Mouse (Mus musculus): Measurements from ENCODE around the gene Pax9. TPM values are rescaled to one million over a fixed set of nuclear protein-coding genes. Genes with fewer than 3 reads are reported as not detected.

The Pax9 gene
- polyA plus RNA-seq, 1 experiment from 2014 or later: not detected

- peak; percentile 63 for DNase-seq (ENCODE audit: low spot score)
- no peak overlapping the region for H3K4me3 ChIP-seq (ENCODE audit: low read depth, low read length)
- no peak overlapping the region for H3K9ac ChIP-seq (ENCODE audit: low read length)
- 0 out of 2 replicates have a peak, but pooled peaks have one; percentile 22 for ATAC-seq (replicated peaks; ENCODE audit: low FRiP score, low TSS enrichment, low read depth)
- no peak overlapping the region for H3K4me2 ChIP-seq (ENCODE audit: low read length)
- H3K27ac ChIP-seq (ENCODE audit: low read depth): no peak overlapping the region
- 2% methylated on average over 8 of the region's 8 CpGs for WGBS
- no peaks in the 10 kb centered on the region for H3K36me3 ChIP-seq (ENCODE audit: control insufficient read depth, insufficient read depth, low read length)
- H3K4me1 ChIP-seq (replicated peaks; ENCODE audit: control insufficient read depth, insufficient read depth, low read length): 0 out of 2 replicates have a peak, but pooled peaks cover 3% of the 10 kb centered on the region
- no peaks in the 10 kb centered on the region for H3K9me3 ChIP-seq (ENCODE audit: control insufficient read depth, low read length)
- peaks cover 100% of the 10 kb centered on the region for H3K27me3 ChIP-seq (replicated peaks; ENCODE audit: control insufficient read depth, insufficient read depth, low read length)
Measured at GRCm38 (mm10) chr12:56688920-56689319, 2.6 kb upstream of the Pax9 start.

GRCm38 (mm10) chr12:56689331-56689730, 2.2 kb upstream of the Pax9 start:
- Histone ChIP-seq H3K9me3 (ENCODE audit: control insufficient read depth, low read length) (no peaks in the 10 kb centered on the region), H3K36me3 (ENCODE audit: control insufficient read depth, insufficient read depth, low read length) (no peaks in the 10 kb centered on the region), H3K4me1 (replicated peaks; ENCODE audit: control insufficient read depth, insufficient read depth, low read length) (0 out of 2 replicates have a peak, but pooled peaks cover 3% of the 10 kb centered on the region), H3K4me3 (ENCODE audit: low read depth, low read length) (no peak overlapping the region), H3K27me3 (replicated peaks; ENCODE audit: control insufficient read depth, insufficient read depth, low read length) (peaks cover 100% of the 10 kb centered on the region), H3K4me2 (ENCODE audit: low read length) (no peak overlapping the region), H3K27ac (ENCODE audit: low read depth) (no peak overlapping the region), H3K9ac (ENCODE audit: low read length) (no peak overlapping the region)
- DNase-seq (ENCODE audit: low spot score): peak; percentile 61
- WGBS: 2% methylated on average over 10 of the region's 10 CpGs
- no peak for ATAC-seq (replicated peaks; ENCODE audit: low FRiP score, low TSS enrichment, low read depth)

DNA sequence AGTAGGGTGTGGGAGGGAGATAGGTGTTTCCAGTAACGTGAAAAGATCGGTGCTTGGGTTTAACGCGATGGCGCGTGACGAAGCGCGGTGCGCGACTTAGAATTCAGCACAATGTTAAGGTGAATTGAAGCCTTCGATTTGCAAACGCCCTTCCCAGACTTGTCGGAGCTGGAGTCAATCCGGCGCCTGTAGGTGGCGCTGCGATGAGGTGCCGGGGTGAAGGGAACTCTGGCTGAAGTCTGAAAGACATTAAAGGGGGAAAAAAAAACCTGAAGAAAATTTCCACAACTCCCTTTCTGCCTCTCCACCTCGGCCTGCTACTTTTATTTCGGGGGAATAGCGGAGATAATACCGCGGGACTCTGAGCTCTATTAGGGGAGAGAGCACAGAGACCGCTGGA, 1.8 kb upstream of the Pax9 start:
- Histone ChIP-seq H3K27me3 (replicated peaks; ENCODE audit: control insufficient read depth, insufficient read depth, low read length) (peaks cover 100% of the 10 kb centered on the region), H3K4me3 (ENCODE audit: low read depth, low read length) (no peak overlapping the region), H3K9ac (ENCODE audit: low read length) (no peak overlapping the region), H3K36me3 (ENCODE audit: control insufficient read depth, insufficient read depth, low read length) (no peaks in the 10 kb centered on the region), H3K9me3 (ENCODE audit: control insufficient read depth, low read length) (no peaks in the 10 kb centered on the region), H3K27ac (ENCODE audit: low read depth) (no peak overlapping the region), H3K4me1 (replicated peaks; ENCODE audit: control insufficient read depth, insufficient read depth, low read length) (0 out of 2 replicates have a peak, but pooled peaks cover 3% of the 10 kb centered on the region), H3K4me2 (ENCODE audit: low read length) (no peak overlapping the region)
- no peak for ATAC-seq (replicated peaks; ENCODE audit: low FRiP score, low TSS enrichment, low read depth)
- 1% methylated on average over 25 of the region's 25 CpGs for WGBS
- peak; percentile 86 for DNase-seq (ENCODE audit: low spot score)

- Histone ChIP-seq H3K4me1 (replicated peaks; ENCODE audit: control insufficient read depth, insufficient read depth, low read length) (0 out of 2 replicates have a peak, but pooled peaks cover 6% of the 10 kb centered on the region), H3K27ac (ENCODE audit: low read depth) (no peak overlapping the region), H3K4me3 (ENCODE audit: low read depth, low read length) (no peak overlapping the region), H3K4me2 (ENCODE audit: low read length) (no peak overlapping the region), H3K36me3 (ENCODE audit: control insufficient read depth, insufficient read depth, low read length) (no peaks in the 10 kb centered on the region), H3K9me3 (ENCODE audit: control insufficient read depth, low read length) (no peaks in the 10 kb centered on the region), H3K27me3 (replicated peaks; ENCODE audit: control insufficient read depth, insufficient read depth, low read length) (peaks cover 100% of the 10 kb centered on the region), H3K9ac (ENCODE audit: low read length) (no peak overlapping the region)
- ATAC-seq (replicated peaks; ENCODE audit: low FRiP score, low TSS enrichment, low read depth) (no peak), DNase-seq (ENCODE audit: low spot score) (peak; percentile 66)
- under 1% methylated on average over 16 of the region's 16 CpGs for WGBS
Measured at GRCm38 (mm10) chr12:56690366-56690765, 1.2 kb upstream of the Pax9 start.

DNA sequence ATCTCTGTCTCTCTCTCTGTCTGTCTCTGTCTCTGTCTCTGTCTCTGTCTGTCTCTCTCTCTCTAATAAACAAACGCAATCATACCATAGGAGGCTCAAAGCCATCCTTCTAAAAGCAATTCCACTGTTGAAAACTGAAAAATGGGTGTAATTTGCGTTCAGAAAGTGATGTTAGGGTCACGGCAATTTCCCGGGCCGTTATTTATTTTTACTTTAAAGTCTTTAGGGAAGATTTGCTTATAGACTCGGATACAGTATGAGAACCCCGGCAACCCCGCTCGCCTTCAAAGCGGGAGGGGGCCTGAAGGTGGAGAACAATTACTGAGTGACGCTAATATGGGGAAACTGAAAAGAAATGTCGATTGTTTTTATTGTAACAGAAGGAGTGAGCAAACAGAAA, 566 bp upstream of the Pax9 start:
- Histone ChIP-seq H3K27me3 (replicated peaks; ENCODE audit: control insufficient read depth, insufficient read depth, low read length) (peaks cover 100% of the 10 kb centered on the region), H3K36me3 (ENCODE audit: control insufficient read depth, insufficient read depth, low read length) (no peaks in the 10 kb centered on the region), H3K27ac (ENCODE audit: low read depth) (no peak overlapping the region), H3K9ac (ENCODE audit: low read length) (no peak overlapping the region), H3K4me2 (ENCODE audit: low read length) (no peak overlapping the region), H3K4me3 (ENCODE audit: low read depth, low read length) (peak overlapping the region; percentile 11), H3K9me3 (ENCODE audit: control insufficient read depth, low read length) (no peaks in the 10 kb centered on the region), H3K4me1 (replicated peaks; ENCODE audit: control insufficient read depth, insufficient read depth, low read length) (peaks cover 6% of the 10 kb centered on the region; the same call in 1 of the 2 replicates)
- peak; percentile 68 for DNase-seq (ENCODE audit: low spot score)
- WGBS: 2% methylated on average over 12 of the region's 12 CpGs
- no peak for ATAC-seq (replicated peaks; ENCODE audit: low FRiP score, low TSS enrichment, low read depth)

- 6% methylated on average over 19 of the region's 19 CpGs for WGBS
- Histone ChIP-seq H3K27me3 (replicated peaks; ENCODE audit: control insufficient read depth, insufficient read depth, low read length) (peaks cover 100% of the 10 kb centered on the region), H3K36me3 (ENCODE audit: control insufficient read depth, insufficient read depth, low read length) (no peaks in the 10 kb centered on the region), H3K4me1 (replicated peaks; ENCODE audit: control insufficient read depth, insufficient read depth, low read length) (peaks cover 8% of the 10 kb centered on the region; the same call in 1 of the 2 replicates), H3K9me3 (ENCODE audit: control insufficient read depth, low read length) (no peaks in the 10 kb centered on the region), H3K4me3 (ENCODE audit: low read depth, low read length) (no peak overlapping the region), H3K9ac (ENCODE audit: low read length) (no peak overlapping the region), H3K4me2 (ENCODE audit: low read length) (no peak overlapping the region), H3K27ac (ENCODE audit: low read depth) (no peak overlapping the region)
- no peak for ATAC-seq (replicated peaks; ENCODE audit: low FRiP score, low TSS enrichment, low read depth)
- peak; percentile 72 for DNase-seq (ENCODE audit: low spot score)
Measured at GRCm38 (mm10) chr12:56692536-56692935, 969 bp downstream of the Pax9 start.

DNA sequence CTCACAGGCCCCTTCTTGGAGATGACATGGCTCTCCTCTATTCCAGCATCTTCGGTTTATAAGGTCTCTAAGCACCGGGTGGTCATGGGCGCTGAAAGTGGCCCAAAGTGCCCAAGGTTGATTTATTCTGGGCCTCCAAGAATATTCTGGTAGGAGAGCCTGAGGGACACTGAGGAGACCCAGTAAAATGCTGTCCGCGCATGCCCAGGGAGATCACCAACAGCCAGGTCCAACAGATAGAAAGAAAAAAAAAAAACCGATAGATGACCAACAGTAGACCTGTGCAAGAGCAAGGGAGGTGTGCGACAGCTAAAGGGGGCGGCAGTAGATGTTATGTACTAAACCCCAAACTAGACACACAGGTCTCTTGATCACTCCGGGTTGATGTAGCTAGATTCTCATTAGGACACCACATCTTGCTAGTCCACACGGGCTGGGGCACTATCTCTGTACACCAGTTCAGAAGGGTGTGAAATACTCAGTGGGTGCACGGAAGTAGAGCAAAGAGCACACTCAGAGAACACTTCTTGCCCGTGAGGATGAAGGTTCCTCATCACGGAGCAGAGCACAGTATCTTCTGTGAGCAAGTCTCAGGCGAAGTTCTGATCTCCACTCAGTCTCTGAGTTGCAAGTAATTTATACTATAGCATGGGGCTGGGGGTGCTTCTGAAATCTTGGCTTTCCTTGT, 2.0 kb downstream of the Pax9 start:
- no peak for ATAC-seq (replicated peaks; ENCODE audit: low FRiP score, low TSS enrichment, low read depth)
- Histone ChIP-seq H3K27me3 (replicated peaks; ENCODE audit: control insufficient read depth, insufficient read depth, low read length) (peaks cover 100% of the 10 kb centered on the region), H3K9me3 (ENCODE audit: control insufficient read depth, low read length) (no peaks in the 10 kb centered on the region), H3K9ac (ENCODE audit: low read length) (no peak overlapping the region), H3K36me3 (ENCODE audit: control insufficient read depth, insufficient read depth, low read length) (no peaks in the 10 kb centered on the region), H3K4me3 (ENCODE audit: low read depth, low read length) (no peak overlapping the region), H3K4me1 (replicated peaks; ENCODE audit: control insufficient read depth, insufficient read depth, low read length) (peaks cover 8% of the 10 kb centered on the region; the same call in 1 of the 2 replicates), H3K27ac (ENCODE audit: low read depth) (no peak overlapping the region), H3K4me2 (ENCODE audit: low read length) (no peak overlapping the region)
- no peak for DNase-seq (ENCODE audit: low spot score)
- 5% methylated on average over 14 of the region's 14 CpGs for WGBS

GRCm38 (mm10) chr12:56694361-56694760, 2.8 kb downstream of the Pax9 start:
- ATAC-seq (replicated peaks; ENCODE audit: low FRiP score, low TSS enrichment, low read depth): no peak

DNA sequence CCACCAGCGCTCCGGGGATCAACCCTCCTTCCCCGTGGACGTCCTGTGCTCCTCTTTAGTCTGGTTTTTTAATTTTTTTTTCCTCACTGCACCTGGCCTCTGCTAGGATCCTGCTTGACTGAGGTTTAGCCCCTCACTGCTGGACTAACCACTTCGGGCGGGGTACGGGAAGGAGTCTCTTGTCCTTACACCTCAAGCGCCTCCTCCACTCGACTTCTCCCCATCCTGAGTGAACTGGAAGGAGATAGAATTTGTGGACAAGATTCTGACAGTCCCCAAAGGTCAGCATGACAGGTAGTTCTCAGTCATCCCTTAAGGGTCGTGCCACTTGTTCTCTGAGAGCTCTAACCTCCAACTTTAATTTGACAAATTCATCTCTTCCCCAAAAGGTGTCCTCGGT, 3.4 kb downstream of the Pax9 start:
- peaks cover 99% of the 10 kb centered on the region for H3K27me3 ChIP-seq (replicated peaks; ENCODE audit: control insufficient read depth, insufficient read depth, low read length)
- ATAC-seq (replicated peaks; ENCODE audit: low FRiP score, low TSS enrichment, low read depth) (no peak), DNase-seq (ENCODE audit: low spot score) (no peak)
- H3K36me3 ChIP-seq (ENCODE audit: control insufficient read depth, insufficient read depth, low read length): no peaks in the 10 kb centered on the region
- 2% methylated on average over 11 of the region's 11 CpGs for WGBS
- no peaks in the 10 kb centered on the region for H3K9me3 ChIP-seq (ENCODE audit: control insufficient read depth, low read length)
- H3K27ac ChIP-seq (ENCODE audit: low read depth): no peak overlapping the region
- H3K4me2 ChIP-seq (ENCODE audit: low read length): peak overlapping the region; percentile 48
- peaks cover 8% of the 10 kb centered on the region; the same call in 1 of the 2 replicates for H3K4me1 ChIP-seq (replicated peaks; ENCODE audit: control insufficient read depth, insufficient read depth, low read length)
- peak overlapping the region; percentile 33 for H3K4me3 ChIP-seq (ENCODE audit: low read depth, low read length)
- no peak overlapping the region for H3K9ac ChIP-seq (ENCODE audit: low read length)

More at GRCm38 (mm10) chr12:56694361-56694760, 2.8 kb downstream of the Pax9 start:
- Histone ChIP-seq H3K27me3 (replicated peaks; ENCODE audit: control insufficient read depth, insufficient read depth, low read length) (peaks cover 99% of the 10 kb centered on the region), H3K4me1 (replicated peaks; ENCODE audit: control insufficient read depth, insufficient read depth, low read length) (peaks cover 8% of the 10 kb centered on the region; the same call in 1 of the 2 replicates), H3K36me3 (ENCODE audit: control insufficient read depth, insufficient read depth, low read length) (no peaks in the 10 kb centered on the region), H3K27ac (ENCODE audit: low read depth) (no peak overlapping the region), H3K4me3 (ENCODE audit: low read depth, low read length) (no peak overlapping the region), H3K4me2 (ENCODE audit: low read length) (no peak overlapping the region), H3K9me3 (ENCODE audit: control insufficient read depth, low read length) (no peaks in the 10 kb centered on the region), H3K9ac (ENCODE audit: low read length) (no peak overlapping the region)
- WGBS: 4% methylated on average over 14 of the region's 14 CpGs
- DNase-seq (ENCODE audit: low spot score): no peak

Data from intestine, embryonic 14.5 days (tissue).